Mouse (Mus musculus) R1 (cell line): ENCODE measurements around the gene Slc52a3.

Experiments
- DNase-seq: peaks from one replicate; pipeline ENCODE4 v3.0.0-alpha.2; 2018; ENCODE audit warnings: low read depth, low spot score

Slc52a3 gene

GRCm38 (mm10) chr2:151996229-151997189 is at the start of gene Slc52a3:
Gene Slc52a3 (plus strand): TSS chr2:151996511.
- peak; percentile 87 for DNase-seq

- DNase-seq = no peak
Observed at GRCm38 (mm10) chr2:151947617-151948016, 48.7 kb upstream of the Slc52a3 start.

GRCm38 (mm10) chr2:151948311-151948710 is 48.0 kb upstream of the Slc52a3 start:
- DNase-seq = no peak

GRCm38 (mm10) chr2:151949082-151949774 is 47.1 kb upstream of the Slc52a3 start:
- DNase-seq = no peak

- DNase-seq = no peak
Observed at GRCm38 (mm10) chr2:151953665-151954064, 42.6 kb upstream of the Slc52a3 start.

GRCm38 (mm10) chr2:151956500-151957137 is 39.7 kb upstream of the Slc52a3 start:
- DNase-seq = no peak

- peak; percentile 46 for DNase-seq
Observed at GRCm38 (mm10) chr2:151959274-151959673, 37.0 kb upstream of the Slc52a3 start.

- DNase-seq = no peak
Observed at GRCm38 (mm10) chr2:151961284-151962196, 34.8 kb upstream of the Slc52a3 start.

GRCm38 (mm10) chr2:151962474-151962873 is 33.8 kb upstream of the Slc52a3 start:
- DNase-seq = no peak

- DNase-seq = no peak
Observed at GRCm38 (mm10) chr2:151963319-151963718, 33.0 kb upstream of the Slc52a3 start.

- peak; percentile 33 for DNase-seq
Observed at GRCm38 (mm10) chr2:151964052-151964451, 32.3 kb upstream of the Slc52a3 start.

- DNase-seq = no peak
Observed at GRCm38 (mm10) chr2:151967176-151967750, 29.0 kb upstream of the Slc52a3 start.

- DNase-seq = no peak
Observed at GRCm38 (mm10) chr2:151967792-151968191, 28.5 kb upstream of the Slc52a3 start.

- DNase-seq = no peak
Observed at GRCm38 (mm10) chr2:151968451-151968850, 27.9 kb upstream of the Slc52a3 start.

GRCm38 (mm10) chr2:151968986-151969385 is 27.3 kb upstream of the Slc52a3 start:
- no peak for DNase-seq

GRCm38 (mm10) chr2:151969396-151969795 is 26.9 kb upstream of the Slc52a3 start:
- DNase-seq = no peak

- peak; percentile 97 for DNase-seq
Observed at GRCm38 (mm10) chr2:151970191-151971172, 25.8 kb upstream of the Slc52a3 start.

GRCm38 (mm10) chr2:151971748-151972147 is 24.6 kb upstream of the Slc52a3 start:
- DNase-seq = no peak

- DNase-seq = peak; percentile 70
Observed at GRCm38 (mm10) chr2:151972880-151973594, 23.3 kb upstream of the Slc52a3 start.
